Mouse (Mus musculus): Measurements from ENCODE around the gene Ddx28. TPM values are rescaled to one million over a fixed set of nuclear protein-coding genes. Genes with fewer than 3 reads are reported as not detected.

Ddx28 gene
- polyA plus RNA-seq, 1 experiment from 2014 or later, result 18.9 TPM

DNA sequence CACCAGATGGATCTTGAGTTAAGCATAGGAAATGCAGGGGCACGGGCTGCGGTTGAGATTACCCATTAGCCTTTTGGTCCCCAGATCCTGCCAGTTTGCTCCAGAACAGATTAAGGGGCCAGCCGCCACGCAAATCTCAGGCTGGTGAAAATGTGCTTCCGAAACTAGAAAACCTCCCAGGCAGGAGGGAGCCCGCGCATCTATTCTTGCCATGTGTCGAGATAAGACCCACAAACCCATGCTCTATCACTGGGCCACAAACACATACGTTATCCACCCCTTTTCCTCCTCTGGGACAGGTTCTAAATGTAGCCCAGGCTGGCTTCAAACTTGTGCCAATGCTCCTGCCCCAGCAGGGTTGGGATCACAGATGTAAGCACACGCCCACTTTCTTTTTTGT is 50.1 kb downstream of the Ddx28 start:
- Histone ChIP-seq H3K27me3 (no peaks in the 10 kb centered on the region), H3K36me3 (peaks cover 26% of the 10 kb centered on the region), H3K27ac (no peak overlapping the region), H3K9me3 (replicated peaks) (no peaks in the 10 kb centered on the region), H3K4me2 (no peak overlapping the region), H3K4me3 (replicated peaks) (no peak overlapping the region), H3K9ac (no peak overlapping the region), H3K4me1 (peaks cover 26% of the 10 kb centered on the region)
- WGBS, result 90% methylated on average over 10 of the region's 10 CpGs
- ATAC-seq (replicated peaks; ENCODE audit: low FRiP score), result no peak

DNA sequence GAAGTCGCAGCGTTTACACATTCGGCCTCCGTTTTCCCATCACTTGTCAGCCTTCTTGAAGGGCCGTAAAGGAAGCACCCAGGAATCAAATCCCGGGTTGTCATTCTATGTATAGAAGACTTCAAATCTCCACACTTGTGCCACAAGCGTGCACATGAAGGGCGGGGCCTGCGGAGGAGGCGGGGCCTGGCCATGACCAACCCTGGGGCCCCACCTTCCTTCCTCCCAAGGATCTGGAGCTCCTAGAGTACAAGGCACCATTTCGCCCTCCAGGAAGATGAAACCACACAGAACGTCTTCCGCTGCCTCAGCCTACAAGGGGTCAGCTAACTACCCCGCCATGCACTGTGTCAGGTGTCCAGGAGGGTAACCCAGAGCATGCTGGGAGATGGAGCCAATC is 50.6 kb downstream of the Ddx28 start:
- no peak overlapping the region for H3K27ac ChIP-seq

More for the DNA sequence above, 50.6 kb downstream of the Ddx28 start:
- Histone ChIP-seq H3K27me3 (no peaks in the 10 kb centered on the region), H3K9ac (no peak overlapping the region), H3K9me3 (replicated peaks) (no peaks in the 10 kb centered on the region), H3K4me3 (replicated peaks) (no peak overlapping the region), H3K4me2 (no peak overlapping the region), H3K4me1 (peaks cover 22% of the 10 kb centered on the region), H3K36me3 (peaks cover 30% of the 10 kb centered on the region)
- ATAC-seq (replicated peaks; ENCODE audit: low FRiP score), result no peak
- 79% methylated on average over 14 of the region's 14 CpGs for WGBS

Other genes with a start within 250 kb of the Ddx28 start
- 12.2 and 13.8 TPM in 2 replicates for gene Ranbp10, start 184.5 kb downstream of the Ddx28 start, polyA plus RNA-seq (2015; fragmentation: Nextera tagmentation; extraction: Ambion mirVana)
- gene Tsnaxip1, start 184.2 kb downstream of the Ddx28 start, polyA plus RNA-seq (2015; fragmentation: Nextera tagmentation; extraction: Ambion mirVana), result 0.13 and 0.14 TPM in 2 replicates
- gene Cenpt, start 158.6 kb downstream of the Ddx28 start, polyA plus RNA-seq (2015; fragmentation: Nextera tagmentation; extraction: Ambion mirVana), result 42.0 and 47.0 TPM in 2 replicates
- 66.9 and 67.5 TPM in 2 replicates for gene Thap11, start 156.8 kb downstream of the Ddx28 start, polyA plus RNA-seq (2015; fragmentation: Nextera tagmentation; extraction: Ambion mirVana)
- gene Nutf2, start 151.3 kb downstream of the Ddx28 start, polyA plus RNA-seq (2015; fragmentation: Nextera tagmentation; extraction: Ambion mirVana), result 283 and 294 TPM in 2 replicates
- 47.1 and 51.9 TPM in 2 replicates for gene Edc4, start 131.0 kb downstream of the Ddx28 start, polyA plus RNA-seq (2015; fragmentation: Nextera tagmentation; extraction: Ambion mirVana)
- gene Nrn1l, start 118.3 kb downstream of the Ddx28 start, polyA plus RNA-seq (2015; fragmentation: Nextera tagmentation; extraction: Ambion mirVana), result 0.78 and 0.92 TPM in 2 replicates
- gene Pskh1, start 111.4 kb downstream of the Ddx28 start, polyA plus RNA-seq (2015; fragmentation: Nextera tagmentation; extraction: Ambion mirVana), result 36.4 and 41.9 TPM in 2 replicates
- 1.2 and 1.7 TPM in 2 replicates for gene Ctrl, start 78.0 kb downstream of the Ddx28 start, polyA plus RNA-seq (2015; fragmentation: Nextera tagmentation; extraction: Ambion mirVana)
- gene Psmb10, start 73.4 kb downstream of the Ddx28 start, polyA plus RNA-seq (2015; fragmentation: Nextera tagmentation; extraction: Ambion mirVana), result 43.8 and 44.5 TPM in 2 replicates
- gene Lcat, start 68.5 kb downstream of the Ddx28 start, polyA plus RNA-seq (2015; fragmentation: Nextera tagmentation; extraction: Ambion mirVana), result 1.3 and 2.8 TPM in 2 replicates
- 30.1 and 33.9 TPM in 2 replicates for gene Slc12a4, start 45.8 kb downstream of the Ddx28 start, polyA plus RNA-seq (2015; fragmentation: Nextera tagmentation; extraction: Ambion mirVana)
- gene Dpep3, start 32.5 kb downstream of the Ddx28 start, polyA plus RNA-seq (2015; fragmentation: Nextera tagmentation; extraction: Ambion mirVana), result not detected in 2 replicates
- 20.5 and 23.3 TPM in 2 replicates for gene Dus2, start 20.5 kb downstream of the Ddx28 start, polyA plus RNA-seq (2015; fragmentation: Nextera tagmentation; extraction: Ambion mirVana)
- 0.18 TPM in 1 of 2 replicates, not detected in the other for gene Dpep2nb, start 5.9 kb downstream of the Ddx28 start, polyA plus RNA-seq (2015; fragmentation: Nextera tagmentation; extraction: Ambion mirVana)
- 6.5 and 7.3 TPM in 2 replicates for gene Nfatc3, start 47.0 kb upstream of the Ddx28 start, polyA plus RNA-seq (2015; fragmentation: Nextera tagmentation; extraction: Ambion mirVana)
- 14.9 and 15.8 TPM in 2 replicates for gene Esrp2, start 125.1 kb upstream of the Ddx28 start, polyA plus RNA-seq (2015; fragmentation: Nextera tagmentation; extraction: Ambion mirVana)
- gene Pla2g15, start 138.5 kb upstream of the Ddx28 start, polyA plus RNA-seq (2015; fragmentation: Nextera tagmentation; extraction: Ambion mirVana), result 12.4 and 13.9 TPM in 2 replicates
- 52.7 and 57.3 TPM in 2 replicates for gene Slc7a6, start 157.0 kb upstream of the Ddx28 start, polyA plus RNA-seq (2015; fragmentation: Nextera tagmentation; extraction: Ambion mirVana)
- 36.3 and 37.2 TPM in 2 replicates for gene Slc7a6os, start 199.1 kb upstream of the Ddx28 start, polyA plus RNA-seq (2015; fragmentation: Nextera tagmentation; extraction: Ambion mirVana)
- 50.7 and 51.8 TPM in 2 replicates for gene Prmt7, start 199.1 kb upstream of the Ddx28 start, polyA plus RNA-seq (2015; fragmentation: Nextera tagmentation; extraction: Ambion mirVana)